Mouse (Mus musculus) ES-CJ7 (cell line): ENCODE measurements around the gene Ly6c2.
"Not testable (repeated sequence)": the region's sequence is repeated elsewhere in the genome, so short reads cannot be mapped to it uniquely, and the experiment has no call there.

Experiments used
- DNase-seq: peaks from one replicate; pipeline ENCODE4 v3.0.0; 2011; ENCODE audit warnings: low read depth, low spot score

The Ly6c2 gene

GRCm38 (mm10) chr15:75111861-75112630, at the start of gene Ly6c2:
Ly6c2 (minus strand) TSS chr15:75111970.
- not testable (repeated sequence) for DNase-seq

- no peak for DNase-seq
These were observed 45.9 kb upstream of the Ly6c2 start for GRCm38 (mm10) chr15:75157646-75158045.

DNA sequence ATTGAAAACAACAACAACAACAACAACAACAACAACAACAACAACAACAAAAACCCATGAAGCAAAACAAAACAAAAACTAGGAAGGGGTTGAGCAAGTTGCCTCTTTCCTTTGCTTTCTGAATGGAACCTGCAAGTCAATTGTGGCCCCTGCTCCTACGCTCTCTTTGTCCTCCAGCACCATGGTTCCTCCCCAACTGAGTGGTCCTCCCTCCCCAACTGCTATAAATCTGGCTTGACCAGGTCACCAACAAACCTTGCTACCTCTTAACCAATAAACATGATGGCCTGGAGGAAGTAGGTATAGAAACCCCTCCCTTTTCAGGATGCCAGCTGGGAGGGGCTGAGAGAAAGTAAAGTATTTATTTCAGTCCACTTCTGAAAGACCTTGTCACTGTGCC, 43.2 kb upstream of the Ly6c2 start, which contains the start of gene Ly6g:
Gene Ly6g (plus strand): TSS at position 301 of the 400 bp plus-strand sequence.
- DNase-seq = no peak

- no peak for DNase-seq
These were observed 41.3 kb upstream of the Ly6c2 start for GRCm38 (mm10) chr15:75153087-75153486.

DNA sequence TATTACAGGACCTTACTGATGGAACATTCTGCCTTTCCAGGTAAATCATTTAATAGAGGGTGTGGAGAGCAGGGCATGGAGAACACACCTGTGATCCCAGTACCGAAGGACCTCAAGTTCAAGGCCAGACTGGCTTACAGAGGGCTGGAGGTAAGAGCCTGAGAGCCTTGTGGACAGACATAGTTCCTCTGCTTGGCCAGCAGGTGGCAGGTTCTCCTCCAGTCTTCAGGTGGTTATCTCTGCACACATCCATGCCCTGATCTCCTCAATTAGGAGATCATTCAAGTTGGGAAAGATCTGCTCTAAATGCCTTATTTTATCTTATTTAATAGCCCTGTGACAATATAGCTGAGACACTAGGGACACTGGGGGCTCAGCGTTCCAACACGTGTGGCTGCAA, 32.0 kb upstream of the Ly6c2 start:
- peak; percentile 43 for DNase-seq

DNA sequence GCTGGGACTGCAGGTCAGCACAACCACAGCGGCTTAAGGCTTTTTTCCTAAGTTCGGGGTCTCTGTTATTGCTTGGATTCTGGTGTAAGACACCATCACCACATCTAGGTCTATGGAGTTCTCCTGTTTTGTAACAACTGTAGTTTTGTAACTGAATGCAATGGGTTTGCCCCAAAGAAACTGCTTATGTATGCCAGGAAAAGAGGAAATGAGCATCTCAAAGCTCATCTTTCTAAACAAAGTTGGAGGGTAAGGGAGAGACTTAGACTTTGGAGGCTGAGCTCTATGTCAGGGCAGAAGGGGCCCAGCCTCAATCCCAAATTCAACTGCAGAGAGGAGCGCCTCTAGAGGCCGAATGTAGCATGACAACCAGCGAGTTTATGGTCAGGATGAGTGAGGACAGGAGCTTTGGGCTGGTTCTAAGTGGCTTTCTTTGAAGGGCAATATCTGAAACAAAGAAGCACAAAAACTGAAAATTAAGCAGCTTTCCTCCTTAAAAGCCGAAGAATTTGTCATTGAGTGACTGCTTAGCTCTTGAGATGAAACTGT, 30.1 kb upstream of the Ly6c2 start:
- peak; percentile 54 for DNase-seq

GRCm38 (mm10) chr15:75137739-75138138, 26.0 kb upstream of the Ly6c2 start:
- not testable (repeated sequence) for DNase-seq

- DNase-seq = not testable (repeated sequence)
These were observed 23.5 kb upstream of the Ly6c2 start for GRCm38 (mm10) chr15:75135090-75135783.

- DNase-seq = not testable (repeated sequence)
These were observed 20.6 kb upstream of the Ly6c2 start for GRCm38 (mm10) chr15:75132346-75132745.

- DNase-seq = peak; percentile 66
These were observed 8.3 kb upstream of the Ly6c2 start for GRCm38 (mm10) chr15:75120066-75120465.

- peak; percentile 64 for DNase-seq
These were observed 7.0 kb upstream of the Ly6c2 start for GRCm38 (mm10) chr15:75118742-75119141.

DNA sequence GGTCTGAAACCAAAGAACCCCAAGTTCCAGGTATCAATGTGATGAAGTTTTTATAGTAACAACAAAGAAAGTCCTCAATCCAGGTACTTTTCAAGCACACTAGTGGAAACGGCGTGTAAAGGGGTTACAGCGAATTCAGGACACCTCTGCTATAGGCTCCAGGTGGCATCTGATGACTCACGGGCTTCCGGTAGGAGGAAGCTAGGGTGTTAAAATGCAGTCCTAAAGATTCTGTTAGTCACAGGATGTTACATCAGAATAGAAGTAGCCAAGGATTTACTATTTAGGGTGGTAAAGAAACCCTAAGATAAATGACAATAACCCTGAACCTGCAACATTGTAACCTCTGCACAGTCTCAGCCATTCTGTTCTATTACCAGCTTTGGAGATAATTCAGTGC, 5.7 kb upstream of the Ly6c2 start:
- DNase-seq = not testable (repeated sequence)

- no peak for DNase-seq
These were observed 4.8 kb upstream of the Ly6c2 start for GRCm38 (mm10) chr15:75116525-75116924.

GRCm38 (mm10) chr15:75110424-75110823, 1.3 kb downstream of the Ly6c2 start:
- DNase-seq = not testable (repeated sequence)

GRCm38 (mm10) chr15:75099261-75099660, 12.5 kb downstream of the Ly6c2 start:
- DNase-seq = no peak

- DNase-seq = peak; percentile 8
These were observed 23.7 kb downstream of the Ly6c2 start for GRCm38 (mm10) chr15:75088041-75088440.

- no peak for DNase-seq
These were observed 41.8 kb downstream of the Ly6c2 start for GRCm38 (mm10) chr15:75069965-75070364.

DNA sequence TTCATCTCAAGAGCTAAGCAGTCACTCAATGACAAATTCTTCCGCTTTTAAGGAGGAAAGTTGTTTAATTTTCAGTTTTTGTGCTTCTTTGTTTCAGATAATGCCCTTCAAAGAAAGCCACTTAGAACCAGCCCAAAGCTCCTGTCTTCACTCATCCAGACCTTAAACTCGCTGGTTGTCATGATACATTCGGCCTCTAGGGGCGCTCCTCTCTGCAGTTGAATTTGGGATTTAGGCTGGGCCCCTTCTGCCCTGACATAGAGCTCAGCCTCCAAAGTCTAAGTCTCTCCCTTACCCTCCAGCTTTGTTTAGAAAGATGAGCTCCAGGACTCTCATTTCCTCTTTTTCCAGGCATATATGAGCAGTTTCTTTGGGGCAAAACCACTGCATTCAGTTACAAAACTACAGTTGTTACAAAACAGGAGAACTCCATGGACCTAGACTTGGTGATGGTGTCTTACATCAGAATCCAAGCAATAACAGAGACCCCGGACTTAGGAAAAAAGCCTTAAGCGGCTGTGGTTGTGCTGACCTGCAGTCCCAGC, 49.7 kb downstream of the Ly6c2 start:
- DNase-seq = peak; percentile 72

GRCm38 (mm10) chr15:75060505-75060904, 51.3 kb downstream of the Ly6c2 start:
- peak; percentile 65 for DNase-seq
